Mouse (Mus musculus) thymus, adult 2 months (tissue): Measurements from ENCODE around the gene Rel. TPM values are rescaled to one million over a fixed set of nuclear protein-coding genes. Genes with fewer than 3 reads are reported as not detected.

Source experiments
- DNase-seq: peaks from one replicate; pipeline ENCODE4 v3.0.0; 2021
- H3K27ac ChIP-seq: fragments of 200-500 bp; 2 replicates; pipeline ENCODE4 v1.5.1; 2012; ENCODE audit warnings: low read length, control low read depth; ENCODE audit not compliant: control insufficient read depth, insufficient read depth
- H3K27me3 ChIP-seq: fragments of 200-500 bp; 2 replicates; pipeline ENCODE4 v1.6.1; 2012; ENCODE audit warnings: mild to moderate bottlenecking, low read length, moderate library complexity, mixed read lengths; ENCODE audit not compliant: control insufficient read depth, insufficient read depth
- H3K36me3 ChIP-seq: fragments of 200-500 bp; 2 replicates; pipeline ENCODE4 v1.6.1; 2012; ENCODE audit warnings: mild to moderate bottlenecking, low read length, moderate library complexity; ENCODE audit not compliant: control insufficient read depth, insufficient read depth
- H3K4me1 ChIP-seq: fragments of 200-500 bp; replicated peaks from 2 replicates; pipeline ENCODE4 v1.6.1; 2012; ENCODE audit warnings: low read length; ENCODE audit not compliant: control insufficient read depth, insufficient read depth
- H3K4me3 ChIP-seq: fragments of 200-500 bp; 2 replicates; pipeline ENCODE4 v1.5.1; 2012; ENCODE audit warnings: mild to moderate bottlenecking, low read length, control low read depth, moderate library complexity; ENCODE audit not compliant: control insufficient read depth, insufficient read depth
- CTCF ChIP-seq: fragments of 200-500 bp; IDR thresholded peaks from 2 replicates; pipeline ENCODE4 v1.5.1; 2012; ENCODE audit warnings: mild to moderate bottlenecking, control low read depth, low read length, moderate library complexity, borderline replicate concordance; ENCODE audit not compliant: control insufficient read depth, poor library complexity, insufficient read depth; ENCODE audit errors: extremely low read depth
- POLR2A ChIP-seq: fragments of 200-500 bp; IDR thresholded peaks from 2 replicates; pipeline ENCODE4 v1.6.1; 2012; ENCODE audit warnings: mild to moderate bottlenecking, low read length, control low read depth, moderate library complexity; ENCODE audit not compliant: control insufficient read depth, poor library complexity, insufficient read depth; ENCODE audit errors: extremely low read depth
- WGBS: fragments of 180-500 bp; shearing (Covaris S2); methylation state at CpG from one replicate; pipeline ENCODE4 v1.1.7; 2018; 5-methylcytosine and 5-hydroxymethylcytosine counted together
- polyA plus RNA-seq: library from polyadenylated mRNA; depleted of rRNA; stranded (reverse); fragments of >200 nt; gene quantifications from 2 replicates; pipeline ENCODE4 v1.2.3, GENCODE M21; 2012

The Rel gene
- polyA plus RNA-seq, 1 experiment: 9.0 TPM

- TF ChIP-seq CTCF (no peak), POLR2A (no peak)
- DNase-seq: no peak
- 94% methylated on average over 3 of the region's 3 CpGs for WGBS
- Histone ChIP-seq H3K4me3 (no peak overlapping the region), H3K27me3 (no peaks in the 10 kb centered on the region), H3K36me3 (peaks cover 32% of the 10 kb centered on the region), H3K4me1 (no peaks in the 10 kb centered on the region), H3K27ac (no peak overlapping the region)
Measured at GRCm38 (mm10) chr11:23719825-23720224, 50.9 kb downstream of the Rel start.

- H3K27me3 ChIP-seq: no peaks in the 10 kb centered on the region
- no peak overlapping the region for H3K27ac ChIP-seq
- WGBS: 85% methylated on average over 2 of the region's 2 CpGs
- DNase-seq: no peak
- H3K4me3 ChIP-seq: no peak overlapping the region
- TF ChIP-seq POLR2A (no peak), CTCF (no peak)
- H3K36me3 ChIP-seq: peaks cover 32% of the 10 kb centered on the region
- H3K4me1 ChIP-seq: no peaks in the 10 kb centered on the region
Measured at GRCm38 (mm10) chr11:23718856-23719255, 51.9 kb downstream of the Rel start.

GRCm38 (mm10) chr11:23712299-23712698, 58.5 kb downstream of the Rel start:
- Histone ChIP-seq H3K27me3 (no peaks in the 10 kb centered on the region), H3K4me1 (no peaks in the 10 kb centered on the region; the same call in 1 of the 2 replicates), H3K36me3 (peaks cover 27% of the 10 kb centered on the region), H3K27ac (no peak overlapping the region), H3K4me3 (no peak overlapping the region)
- WGBS: 96% methylated on average over 3 of the region's 3 CpGs
- no peak for DNase-seq
- TF ChIP-seq POLR2A (no peak), CTCF (no peak)

- no peak for DNase-seq
- H3K4me1 ChIP-seq: no peaks in the 10 kb centered on the region; the same call in 1 of the 2 replicates
- no peak overlapping the region for H3K27ac ChIP-seq
- H3K27me3 ChIP-seq: no peaks in the 10 kb centered on the region
- WGBS: 93% methylated on average over 7 of the region's 7 CpGs
- no peak overlapping the region for H3K4me3 ChIP-seq
- H3K36me3 ChIP-seq: peaks cover 10% of the 10 kb centered on the region
- no peak for TF ChIP-seq CTCF
- no peak for TF ChIP-seq POLR2A
Measured at GRCm38 (mm10) chr11:23704604-23705294, 66.0 kb downstream of the Rel start.

- no peak for TF ChIP-seq CTCF
- TF ChIP-seq POLR2A: no peak
- WGBS: 97% methylated on average over 3 of the region's 3 CpGs
- DNase-seq: no peak
- no peaks in the 10 kb centered on the region; the same call in 1 of the 2 replicates for H3K4me1 ChIP-seq
- peaks cover 6% of the 10 kb centered on the region; the same call in 1 of the 2 replicates for H3K36me3 ChIP-seq
- H3K27me3 ChIP-seq: no peaks in the 10 kb centered on the region
- H3K4me3 ChIP-seq: no peak overlapping the region
- H3K27ac ChIP-seq: no peak overlapping the region
Measured at GRCm38 (mm10) chr11:23701831-23702230, 68.9 kb downstream of the Rel start.

- peaks cover 6% of the 10 kb centered on the region; the same call in 1 of the 2 replicates for H3K36me3 ChIP-seq
- TF ChIP-seq POLR2A: no peak
- TF ChIP-seq CTCF: no peak
- no peak overlapping the region for H3K27ac ChIP-seq
- WGBS: 38% methylated on average over 3 of the region's 3 CpGs
- H3K4me1 ChIP-seq: no peaks in the 10 kb centered on the region; the same call in 1 of the 2 replicates
- H3K4me3 ChIP-seq: no peak overlapping the region
- no peak for DNase-seq
- no peaks in the 10 kb centered on the region for H3K27me3 ChIP-seq
Measured at GRCm38 (mm10) chr11:23699414-23700095, 71.2 kb downstream of the Rel start.
